Comparison of ENCODE assay signal across 9 mouse cellular contexts in genomic region chr3:108294398-108294797, GRCm38 (mm10). TPM values are rescaled to one million over a fixed set of nuclear protein-coding genes. Genes with fewer than 3 reads are reported as not detected.
A peak's percentile ranks its signal among the peaks of the same experiment; 100 is the strongest.
DNase-seq lines count a peak whose midpoint lies in the region; ATAC-seq and TF ChIP-seq lines count a peak whose summit lies in the region.
"Had no signal": no experiment of that assay in that cellular context is flagged by ENCODE, and none has a peak within 500 bp of the region (broad histone marks: within the 10 kb centered on the region; RNA-seq: fewer than 3 reads in every experiment).

No protein-coding gene starts in this region.

- H3K9me3 ChIP-seq in kidney, postnatal 0 days (replicated peaks; ENCODE audit: low read length) = no peaks in the 10 kb centered on the region
- H3K9me3 ChIP-seq in liver, embryonic 12.5 days (replicated peaks) = no peaks in the 10 kb centered on the region
- H3K9me3 ChIP-seq: G1E had no signal

- H3K27me3 ChIP-seq in kidney, postnatal 0 days (ENCODE audit: insufficient read depth, low read length) = no peaks in the 10 kb centered on the region
- no peaks in the 10 kb centered on the region for H3K27me3 ChIP-seq in liver, embryonic 12.5 days (replicated peaks)

- H3K27ac ChIP-seq in kidney, postnatal 0 days = 0 out of 2 replicates have a peak overlapping the region, but pooled peaks have one; percentile 0
- no peak overlapping the region; the same call in 1 of the 2 replicates for H3K27ac ChIP-seq in liver, embryonic 12.5 days

- no peak overlapping the region for H3K9ac ChIP-seq in kidney, postnatal 0 days (ENCODE audit: low read depth, low read length)
- no peak overlapping the region for H3K9ac ChIP-seq in liver, embryonic 12.5 days

- DNase-seq in kidney, postnatal 0 days (ENCODE audit: low spot score) = no peak
- DNase-seq in kidney, adult 8-10 months = no peak
- DNase-seq in MEL-GATA-1-ER (ENCODE audit: extremely low read depth, low read depth) = peak; percentile 87
- DNase-seq in right cerebral cortex, postnatal 25 days = no peak
- DNase-seq in thymus, adult 18-20 months = no peak
- DNase-seq: gastrocnemius, postnatal 25 days had no signal

- ATAC-seq in kidney, postnatal 0 days (replicated peaks; ENCODE audit: low FRiP score, low read depth) = no peak
- peak; percentile 30; the same call in 1 of the 2 replicates for ATAC-seq in common myeloid progenitor, adult 5-6 weeks (replicated peaks; ENCODE audit: low read depth, poor library complexity, severe bottlenecking)
- no peak for ATAC-seq in liver, embryonic 12.5 days

- TF ChIP-seq CTCF in kidney, postnatal 0 days (IDR thresholded peaks at IDR 0.05; ENCODE audit: low read depth) = no peak

- H3K4me2 ChIP-seq in kidney, postnatal 0 days (ENCODE audit: low read length) = no peak overlapping the region
- H3K4me2 ChIP-seq in liver, embryonic 12.5 days = peak overlapping the region; percentile 19; the same call in 1 of the 2 replicates

- H3K4me3 ChIP-seq in kidney, postnatal 0 days (replicated peaks; ENCODE audit: low read depth, low read length) = no peak overlapping the region
- H3K4me3 ChIP-seq in liver, embryonic 12.5 days = no peak overlapping the region

- H3K36me3 ChIP-seq in kidney, postnatal 0 days (ENCODE audit: insufficient read depth, low read length) = no peaks in the 10 kb centered on the region
- H3K36me3 ChIP-seq in liver, embryonic 12.5 days = no peaks in the 10 kb centered on the region
- H3K36me3 ChIP-seq: G1E had no signal

- WGBS in kidney, postnatal 0 days = 38% methylated on average over 2 of the region's 2 CpGs
- WGBS in liver, embryonic 12.5 days (ENCODE audit: insufficient replicate concordance) = 10% methylated on average over 2 of the region's 2 CpGs

- peaks cover 28% of the 10 kb centered on the region for H3K4me1 ChIP-seq in kidney, postnatal 0 days (replicated peaks; ENCODE audit: insufficient read depth, low read length)
- H3K4me1 ChIP-seq in liver, embryonic 12.5 days = peaks cover 78% of the 10 kb centered on the region

RNA-seq across cellular contexts. Expression of gene Sort1, which starts 10.5 kb away (rescaled TPM):
- 11.7 and 12.4 TPM in 2 replicates for polyA plus RNA-seq in kidney, postnatal 0 days (2015; fragmentation: Nextera tagmentation; extraction: Ambion mirVana)
- 13.9 and 22.5 TPM in 2 replicates for total RNA-seq in common myeloid progenitor, adult 5-6 weeks (2017)
- polyA plus RNA-seq in liver, embryonic 12.5 days (2016; fragmentation: Nextera tagmentation; extraction: Ambion mirVana) = 6.5 and 6.9 TPM in 2 replicates

RNA-seq across cellular contexts. Expression of gene Psma5, which starts 37.7 kb away (rescaled TPM):
- 254 and 255 TPM in 2 replicates for polyA plus RNA-seq in kidney, postnatal 0 days (2015; fragmentation: Nextera tagmentation; extraction: Ambion mirVana)
- total RNA-seq in common myeloid progenitor, adult 5-6 weeks (2017) = 240 and 241 TPM in 2 replicates
- polyA plus RNA-seq in liver, embryonic 12.5 days (2016; fragmentation: Nextera tagmentation; extraction: Ambion mirVana) = 213 and 222 TPM in 2 replicates
